Mouse (Mus musculus): ENCODE measurements around the gene Cyp2ab1. TPM values are rescaled to one million over a fixed set of nuclear protein-coding genes. Genes with fewer than 3 reads are reported as not detected.

The Cyp2ab1 gene
- polyA plus RNA-seq, 1 experiment from 2014 or later, result not detected

Other genes with a start within 250 kb of the Cyp2ab1 start
- gene Klhl24, start 227.9 kb downstream of the Cyp2ab1 start, polyA plus RNA-seq (2014; fragmentation: Nextera tagmentation; extraction: Ambion mirVana), result 21.8 and 40.4 TPM in 2 replicates
- gene Yeats2, start 184.3 kb downstream of the Cyp2ab1 start, polyA plus RNA-seq (2014; fragmentation: Nextera tagmentation; extraction: Ambion mirVana), result 24.3 and 47.5 TPM in 2 replicates
- gene Map6d1, start 84.0 kb downstream of the Cyp2ab1 start, polyA plus RNA-seq (2014; fragmentation: Nextera tagmentation; extraction: Ambion mirVana), result 0.88 and 1.0 TPM in 2 replicates
- gene Parl, start 23.0 kb downstream of the Cyp2ab1 start, polyA plus RNA-seq (2014; fragmentation: Nextera tagmentation; extraction: Ambion mirVana), result 84.6 and 110 TPM in 2 replicates
- 37.3 and 64.0 TPM in 2 replicates for gene Abcc5, start 101.0 kb upstream of the Cyp2ab1 start, polyA plus RNA-seq (2014; fragmentation: Nextera tagmentation; extraction: Ambion mirVana)
- gene Eif2b5, start 173.4 kb upstream of the Cyp2ab1 start, polyA plus RNA-seq (2014; fragmentation: Nextera tagmentation; extraction: Ambion mirVana), result 68.6 and 115 TPM in 2 replicates
- 29.1 and 30.5 TPM in 2 replicates for gene Dvl3, start 191.6 kb upstream of the Cyp2ab1 start, polyA plus RNA-seq (2014; fragmentation: Nextera tagmentation; extraction: Ambion mirVana)
- gene Ap2m1, start 210.1 kb upstream of the Cyp2ab1 start, polyA plus RNA-seq (2014; fragmentation: Nextera tagmentation; extraction: Ambion mirVana), result 607 TPM in 2 replicates
- 42.6 and 44.5 TPM in 2 replicates for gene Abcf3, start 223.2 kb upstream of the Cyp2ab1 start, polyA plus RNA-seq (2014; fragmentation: Nextera tagmentation; extraction: Ambion mirVana)